Mouse (Mus musculus) mature B cell (primary cell): ENCODE data around the gene Jkamp.
"Not testable (repeated sequence)": the region's sequence is repeated elsewhere in the genome, so short reads cannot be mapped to it uniquely, and the experiment has no call there.

Source experiments
- in situ Hi-C: fragments of 300-500 bp; cut with MboI; formaldehyde crosslinking; loops from 2 replicates; pipeline ENCODE4 v1.14.3; 2019

The Jkamp gene

GRCm38 (mm10) chr12:72085329-72086165, at the start of gene Jkamp, which contains the start of gene L3hypdh:
Gene Jkamp, plus strand, starts transcription at chr12:72085589.
Gene L3hypdh, minus strand, starts transcription at chr12:72085439.
- in situ Hi-C loops = loop anchor here (10.0 to 25.0 kb wide), 2 partner anchors 449 to 677 kb away; partner anchors contain the start of genes Pcnx4 and Ppm1a

GRCm38 (mm10) chr12:72036097-72036661, 49.2 kb upstream of the Jkamp start:
- in situ Hi-C loops = no loop called here

- in situ Hi-C loops = no loop called here
Observed at GRCm38 (mm10) chr12:72037049-72037448, 48.3 kb upstream of the Jkamp start.

- in situ Hi-C loops = no loop called here
Observed at GRCm38 (mm10) chr12:72038866-72039265, 46.5 kb upstream of the Jkamp start.

- in situ Hi-C loops = no loop called here
Observed at GRCm38 (mm10) chr12:72039501-72039900, 45.9 kb upstream of the Jkamp start.

GRCm38 (mm10) chr12:72041238-72041637, 44.2 kb upstream of the Jkamp start:
- in situ Hi-C loops = loop anchor here (10.0 kb wide), 1 partner anchor 266 kb away; no protein-coding TSS in a partner anchor

GRCm38 (mm10) chr12:72047513-72047912, 37.9 kb upstream of the Jkamp start:
- in situ Hi-C loops = loop anchor here (10.0 kb wide), 1 partner anchor 273 kb away; no protein-coding TSS in a partner anchor

- in situ Hi-C loops = not testable (repeated sequence)
Observed at GRCm38 (mm10) chr12:72050156-72050555, 35.2 kb upstream of the Jkamp start.

- in situ Hi-C loops = no loop called here
Observed at GRCm38 (mm10) chr12:72050821-72051220, 34.6 kb upstream of the Jkamp start.

GRCm38 (mm10) chr12:72052571-72052970, 32.8 kb upstream of the Jkamp start:
- in situ Hi-C loops = no loop called here

GRCm38 (mm10) chr12:72053303-72053702, 32.1 kb upstream of the Jkamp start:
- in situ Hi-C loops = no loop called here

- in situ Hi-C loops = no loop called here
Observed at GRCm38 (mm10) chr12:72053851-72054250, 31.5 kb upstream of the Jkamp start.

- in situ Hi-C loops = no loop called here
Observed at GRCm38 (mm10) chr12:72057780-72058179, 27.6 kb upstream of the Jkamp start.

GRCm38 (mm10) chr12:72069626-72070326, 15.6 kb upstream of the Jkamp start:
- in situ Hi-C loops = no loop called here

- in situ Hi-C loops = no loop called here
Observed at GRCm38 (mm10) chr12:72070327-72071269, 14.8 kb upstream of the Jkamp start, which contains the start of gene Gpr135. Gene Gpr135, minus strand, starts transcription at chr12:72071125.

GRCm38 (mm10) chr12:72078248-72078647, 7.1 kb upstream of the Jkamp start:
- in situ Hi-C loops = loop anchor here (25.0 kb wide), 1 partner anchor 684 kb away; the partner anchor contains the start of gene Ppm1a

- in situ Hi-C loops = loop anchor here (10.0 to 25.0 kb wide), 2 partner anchors 453 to 680 kb away; partner anchors contain the start of genes Pcnx4 and Ppm1a
Observed at GRCm38 (mm10) chr12:72081961-72082360, 3.4 kb upstream of the Jkamp start.

- in situ Hi-C loops = loop anchor here (10.0 to 25.0 kb wide), 2 partner anchors 452 to 680 kb away; partner anchors contain the start of genes Pcnx4 and Ppm1a
Observed at GRCm38 (mm10) chr12:72082370-72082769, 3.0 kb upstream of the Jkamp start.

GRCm38 (mm10) chr12:72083265-72083664, 2.1 kb upstream of the Jkamp start:
- in situ Hi-C loops = loop anchor here (10.0 to 25.0 kb wide), 2 partner anchors 452 to 679 kb away; partner anchors contain the start of genes Pcnx4 and Ppm1a

GRCm38 (mm10) chr12:72084261-72085023, 947 bp upstream of the Jkamp start:
- in situ Hi-C loops = loop anchor here (10.0 to 25.0 kb wide), 2 partner anchors 450 to 678 kb away; partner anchors contain the start of genes Pcnx4 and Ppm1a
